Mouse (Mus musculus) hindbrain, embryonic 13.5 days (tissue): ENCODE data around the gene Dglucy. TPM values are rescaled to one million over a fixed set of nuclear protein-coding genes. Genes with fewer than 3 reads are reported as not detected.

Experiments
- ATAC-seq: fragments of 200-750 bp; cut with Nextera tagmentation; 2 replicates; pipeline ENCODE4 v1.8.0; 2017; ENCODE audit warnings: moderate TSS enrichment; ENCODE audit not compliant: low FRiP score
- H3K27ac ChIP-seq: fragments of 300-500 bp; sonication (generic); 2 replicates; pipeline ENCODE4 v1.5.1; 2015; ENCODE audit warnings: inconsistent platforms, mild to moderate bottlenecking, moderate library complexity
- H3K27me3 ChIP-seq: fragments of 300-500 bp; sonication (generic); 2 replicates; pipeline ENCODE4 v1.6.1; 2015; ENCODE audit warnings: mild to moderate bottlenecking, inconsistent platforms
- H3K36me3 ChIP-seq: fragments of 300-500 bp; sonication (generic); 2 replicates; pipeline ENCODE4 v1.6.1; 2015; ENCODE audit warnings: mild to moderate bottlenecking, inconsistent platforms
- H3K4me1 ChIP-seq: fragments of 300-500 bp; sonication (generic); replicated peaks from 2 replicates; pipeline ENCODE4 v1.6.1; 2015; ENCODE audit warnings: inconsistent platforms
- H3K4me2 ChIP-seq: fragments of 300-500 bp; sonication (generic); 2 replicates; pipeline ENCODE4 v1.6.1; 2015; ENCODE audit warnings: inconsistent platforms, mild to moderate bottlenecking, moderate library complexity
- H3K4me3 ChIP-seq: fragments of 300-500 bp; sonication (generic); 2 replicates; pipeline ENCODE4 v1.5.1; 2015; ENCODE audit warnings: mild to moderate bottlenecking, inconsistent platforms
- H3K9ac ChIP-seq: fragments of 300-500 bp; sonication (generic); 2 replicates; pipeline ENCODE4 v1.6.1; 2015; ENCODE audit warnings: mild to moderate bottlenecking, inconsistent platforms
- H3K9me3 ChIP-seq: fragments of 300-500 bp; sonication (generic); 2 replicates; pipeline ENCODE4 v1.6.1; 2016; ENCODE audit warnings: inconsistent platforms
- WGBS: fragments of 180-500 bp; shearing (Covaris S2); methylation state at CpG from one replicate; pipeline ENCODE4 v1.1.7; 2015; 5-methylcytosine and 5-hydroxymethylcytosine counted together
- polyA plus RNA-seq: library from polyadenylated mRNA; unstranded; fragments of >200 nt; fragmentation: Nextera tagmentation; extraction: Ambion mirVana; gene quantifications from 2 replicates; pipeline ENCODE4 v1.2.1, GENCODE M21; 2015

Dglucy gene
- polyA plus RNA-seq, 1 experiment from 2014 or later: 1.9 TPM

GRCm38 (mm10) chr12:100928286-100928685 lies 149.4 kb downstream of the Dglucy start:
- no peak overlapping the region for H3K27ac ChIP-seq
- H3K4me3 ChIP-seq: no peak overlapping the region
- H3K27me3 ChIP-seq: no peaks in the 10 kb centered on the region
- H3K36me3 ChIP-seq: peaks cover 57% of the 10 kb centered on the region
- H3K9ac ChIP-seq: no peak overlapping the region
- no peak overlapping the region for H3K4me2 ChIP-seq
- WGBS: 95% methylated on average over 9 of the region's 9 CpGs
- H3K4me1 ChIP-seq: 0 out of 2 replicates have a peak, but pooled peaks cover 3% of the 10 kb centered on the region
- no peaks in the 10 kb centered on the region for H3K9me3 ChIP-seq
- no peak for ATAC-seq

GRCm38 (mm10) chr12:100931653-100932052 lies 152.8 kb downstream of the Dglucy start:
- H3K36me3 ChIP-seq: peaks cover 69% of the 10 kb centered on the region
- ATAC-seq: no peak
- H3K4me3 ChIP-seq: no peak overlapping the region
- H3K9ac ChIP-seq: no peak overlapping the region
- H3K27ac ChIP-seq: no peak overlapping the region
- H3K27me3 ChIP-seq: no peaks in the 10 kb centered on the region
- H3K4me2 ChIP-seq: no peak overlapping the region
- no peaks in the 10 kb centered on the region for H3K9me3 ChIP-seq
- no peaks in the 10 kb centered on the region for H3K4me1 ChIP-seq
- 96% methylated on average over 14 of the region's 14 CpGs for WGBS

GRCm38 (mm10) chr12:100934796-100935195 lies 155.9 kb downstream of the Dglucy start:
- H3K4me3 ChIP-seq: no peak overlapping the region
- no peaks in the 10 kb centered on the region for H3K9me3 ChIP-seq
- no peaks in the 10 kb centered on the region for H3K27me3 ChIP-seq
- no peak for ATAC-seq
- H3K27ac ChIP-seq: no peak overlapping the region
- 94% methylated on average over 5 of the region's 5 CpGs for WGBS
- no peak overlapping the region for H3K4me2 ChIP-seq
- peaks cover 65% of the 10 kb centered on the region for H3K36me3 ChIP-seq
- H3K9ac ChIP-seq: no peak overlapping the region
- H3K4me1 ChIP-seq: peaks cover 8% of the 10 kb centered on the region; the same call in 1 of the 2 replicates

GRCm38 (mm10) chr12:100936116-100936515 lies 157.3 kb downstream of the Dglucy start:
- no peak overlapping the region for H3K9ac ChIP-seq
- H3K4me3 ChIP-seq: no peak overlapping the region
- no peaks in the 10 kb centered on the region for H3K9me3 ChIP-seq
- WGBS: 20% methylated on average over 2 of the region's 2 CpGs
- ATAC-seq: peak; percentile 54
- H3K27me3 ChIP-seq: no peaks in the 10 kb centered on the region
- no peak overlapping the region for H3K4me2 ChIP-seq
- peaks cover 8% of the 10 kb centered on the region; the same call in 1 of the 2 replicates for H3K4me1 ChIP-seq
- no peak overlapping the region for H3K27ac ChIP-seq
- H3K36me3 ChIP-seq: peaks cover 67% of the 10 kb centered on the region

GRCm38 (mm10) chr12:100936737-100937136 lies 157.9 kb downstream of the Dglucy start:
- Histone ChIP-seq H3K9ac (no peak overlapping the region), H3K36me3 (peaks cover 67% of the 10 kb centered on the region), H3K27ac (no peak overlapping the region), H3K4me1 (peaks cover 8% of the 10 kb centered on the region; the same call in 1 of the 2 replicates), H3K9me3 (no peaks in the 10 kb centered on the region), H3K4me3 (no peak overlapping the region), H3K4me2 (no peak overlapping the region), H3K27me3 (no peaks in the 10 kb centered on the region)
- 0 out of 2 replicates have a peak, but pooled peaks have one; percentile 24 for ATAC-seq
- WGBS: 94% methylated on average over 4 of the region's 4 CpGs

- H3K27ac ChIP-seq: peak overlapping the region; percentile 70
- H3K36me3 ChIP-seq: peaks cover 67% of the 10 kb centered on the region
- no peak overlapping the region for H3K4me3 ChIP-seq
- peak; percentile 65 for ATAC-seq
- no peak overlapping the region for H3K4me2 ChIP-seq
- no peaks in the 10 kb centered on the region for H3K9me3 ChIP-seq
- H3K27me3 ChIP-seq: no peaks in the 10 kb centered on the region
- WGBS: 78% methylated on average over 21 of the region's 21 CpGs
- no peak overlapping the region for H3K9ac ChIP-seq
- peaks cover 8% of the 10 kb centered on the region; the same call in 1 of the 2 replicates for H3K4me1 ChIP-seq
These were observed 158.8 kb downstream of the Dglucy start for GRCm38 (mm10) chr12:100937441-100938360.

- H3K4me3 ChIP-seq: no peak overlapping the region
- H3K4me1 ChIP-seq: peaks cover 8% of the 10 kb centered on the region; the same call in 1 of the 2 replicates
- 94% methylated on average over 3 of the region's 3 CpGs for WGBS
These were observed 162.5 kb downstream of the Dglucy start for GRCm38 (mm10) chr12:100941361-100941760.

GRCm38 (mm10) chr12:100943146-100943545 lies 164.3 kb downstream of the Dglucy start:
- Histone ChIP-seq H3K27me3 (no peaks in the 10 kb centered on the region), H3K9ac (no peak overlapping the region), H3K4me1 (no peaks in the 10 kb centered on the region), H3K9me3 (no peaks in the 10 kb centered on the region), H3K27ac (no peak overlapping the region), H3K4me2 (no peak overlapping the region), H3K36me3 (peaks cover 90% of the 10 kb centered on the region), H3K4me3 (no peak overlapping the region)
- no peak for ATAC-seq
- 88% methylated on average over 4 of the region's 4 CpGs for WGBS

More at GRCm38 (mm10) chr12:100941361-100941760, 162.5 kb downstream of the Dglucy start:
- H3K4me2 ChIP-seq: no peak overlapping the region
- H3K27me3 ChIP-seq: no peaks in the 10 kb centered on the region
- no peak overlapping the region for H3K27ac ChIP-seq
- no peaks in the 10 kb centered on the region for H3K9me3 ChIP-seq
- no peak overlapping the region for H3K9ac ChIP-seq
- no peak for ATAC-seq
- peaks cover 81% of the 10 kb centered on the region for H3K36me3 ChIP-seq

- Histone ChIP-seq H3K9me3 (no peaks in the 10 kb centered on the region), H3K4me2 (no peak overlapping the region), H3K4me1 (no peaks in the 10 kb centered on the region), H3K9ac (no peak overlapping the region), H3K27me3 (no peaks in the 10 kb centered on the region), H3K36me3 (peaks cover 88% of the 10 kb centered on the region), H3K27ac (no peak overlapping the region), H3K4me3 (no peak overlapping the region)
- no peak for ATAC-seq
- WGBS: 94% methylated on average over 21 of the region's 21 CpGs
These were observed 166.1 kb downstream of the Dglucy start for GRCm38 (mm10) chr12:100944921-100945336.

- 91% methylated on average over 12 of the region's 12 CpGs for WGBS
- no peak overlapping the region for H3K4me3 ChIP-seq
- H3K36me3 ChIP-seq: peaks cover 83% of the 10 kb centered on the region
- no peak overlapping the region for H3K9ac ChIP-seq
- H3K9me3 ChIP-seq: no peaks in the 10 kb centered on the region
- no peak overlapping the region for H3K4me2 ChIP-seq
- no peaks in the 10 kb centered on the region for H3K4me1 ChIP-seq
- no peak for ATAC-seq
- no peak overlapping the region for H3K27ac ChIP-seq
- H3K27me3 ChIP-seq: no peaks in the 10 kb centered on the region
These were observed 166.6 kb downstream of the Dglucy start for GRCm38 (mm10) chr12:100945501-100945900.

GRCm38 (mm10) chr12:100945948-100946347 lies 167.1 kb downstream of the Dglucy start:
- H3K4me3 ChIP-seq: no peak overlapping the region
- no peaks in the 10 kb centered on the region for H3K27me3 ChIP-seq
- H3K27ac ChIP-seq: no peak overlapping the region
- H3K9ac ChIP-seq: no peak overlapping the region
- no peak for ATAC-seq
- WGBS: 95% methylated on average over 12 of the region's 12 CpGs
- no peaks in the 10 kb centered on the region for H3K9me3 ChIP-seq
- H3K36me3 ChIP-seq: peaks cover 79% of the 10 kb centered on the region
- no peaks in the 10 kb centered on the region for H3K4me1 ChIP-seq
- H3K4me2 ChIP-seq: no peak overlapping the region
